Mouse (Mus musculus) small intestine, adult 2 months (tissue): ENCODE data around the gene Fstl1. TPM values are rescaled to one million over a fixed set of nuclear protein-coding genes. Genes with fewer than 3 reads are reported as not detected.
A peak's percentile ranks its signal among the peaks of the same experiment; 100 is the strongest.

Experiments used
- H3K27ac ChIP-seq: fragments of 200-500 bp; 2 replicates; pipeline ENCODE4 v1.5.1; 2012; ENCODE audit warnings: low read depth, low read length, control low read depth, inconsistent platforms; ENCODE audit not compliant: insufficient read depth
- H3K27me3 ChIP-seq: fragments of 200-500 bp; 2 replicates; pipeline ENCODE4 v1.6.1; 2012; ENCODE audit warnings: mild to moderate bottlenecking, moderate library complexity, low read length, inconsistent platforms; ENCODE audit not compliant: control insufficient read depth, insufficient read depth
- H3K36me3 ChIP-seq: fragments of 200-500 bp; 2 replicates; pipeline ENCODE4 v1.6.1; 2012; ENCODE audit warnings: mild to moderate bottlenecking, low read length, control low read depth, inconsistent platforms; ENCODE audit not compliant: control insufficient read depth, insufficient read depth
- H3K4me1 ChIP-seq: fragments of 200-500 bp; 2 replicates; pipeline ENCODE4 v1.6.1; 2012; ENCODE audit warnings: low read length, inconsistent platforms, mixed read lengths; ENCODE audit not compliant: control insufficient read depth, insufficient read depth, insufficient read length
- H3K4me3 ChIP-seq: fragments of 200-500 bp; 2 replicates; pipeline ENCODE4 v1.5.1; 2012; ENCODE audit warnings: low read depth, mild to moderate bottlenecking, control low read depth, inconsistent platforms, low read length, moderate library complexity
- CTCF ChIP-seq: fragments of 200-500 bp; IDR thresholded peaks from 2 replicates; pipeline ENCODE4 v1.5.1; 2012; ENCODE audit warnings: low read depth, mild to moderate bottlenecking, control low read depth, inconsistent platforms, low read length, moderate library complexity, mixed read lengths; ENCODE audit not compliant: insufficient replicate concordance, insufficient read length; ENCODE audit errors: extremely low read depth
- POLR2A ChIP-seq: fragments of 200-500 bp; IDR thresholded peaks from 2 replicates; pipeline ENCODE4 v1.6.1; 2012; ENCODE audit warnings: low read depth, mild to moderate bottlenecking, control low read depth, inconsistent platforms, low read length, moderate library complexity
- WGBS: fragments of 180-500 bp; shearing (Covaris S2); methylation state at CpG from one replicate; pipeline ENCODE4 v1.1.7; 2018; 5-methylcytosine and 5-hydroxymethylcytosine counted together
- polyA plus RNA-seq: library from polyadenylated mRNA; depleted of rRNA; stranded (reverse); fragments of >200 nt; gene quantifications from 2 replicates; pipeline ENCODE4 v1.2.3, GENCODE M21; 2012; rRNA removed

Gene Fstl1
- polyA plus RNA-seq, result 4.7 and 5.4 TPM in 2 replicates

- Histone ChIP-seq H3K27ac (peak within 1 kb of the TSS; percentile 30), H3K4me3 (peak within 1 kb of the TSS; percentile 70), H3K4me1 (peaks cover 4% of the 10 kb centered on the region), H3K36me3 (no peaks in the 10 kb centered on the region), H3K27me3 (peaks cover 12% of the 10 kb centered on the region)
- WGBS, result 2% methylated on average over 51 of the region's 52 CpGs
- no peak for TF ChIP-seq CTCF
- no peak; the same call in 1 of the 2 replicates for TF ChIP-seq POLR2A
Measured at GRCm38 (mm10) chr16:37776860-37777651, at the start of gene Fstl1. Gene Fstl1 (plus strand): TSS chr16:37776873.

DNA sequence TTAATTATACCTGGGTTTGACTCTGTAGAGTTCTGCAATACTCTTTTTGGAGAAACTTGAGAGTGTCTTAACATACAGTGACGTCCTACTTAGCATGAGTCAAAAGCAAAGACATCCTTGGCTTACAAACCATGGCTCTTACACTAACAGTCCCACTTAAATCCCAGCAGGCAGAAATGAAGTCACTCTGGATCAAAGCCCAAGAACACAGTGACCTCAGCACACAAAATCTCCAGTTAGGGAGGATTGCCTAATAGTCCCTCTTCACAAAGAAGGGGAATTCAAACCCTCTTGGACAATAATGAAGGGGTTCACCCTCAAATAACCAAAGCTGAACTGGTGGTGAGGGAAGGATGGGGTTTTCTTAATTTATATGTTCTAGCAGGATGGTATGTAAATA is 48.0 kb upstream of the Fstl1 start:
- no peaks in the 10 kb centered on the region for H3K27me3 ChIP-seq
- no peaks in the 10 kb centered on the region for H3K4me1 ChIP-seq
- H3K27ac ChIP-seq, result no peak overlapping the region
- TF ChIP-seq CTCF (no peak), POLR2A (no peak)
- H3K36me3 ChIP-seq, result no peaks in the 10 kb centered on the region
- H3K4me3 ChIP-seq, result no peak overlapping the region
- 88% methylated on average over 1 of the region's 1 CpGs for WGBS

GRCm38 (mm10) chr16:37729381-37730150 is 47.1 kb upstream of the Fstl1 start:
- Histone ChIP-seq H3K36me3 (no peaks in the 10 kb centered on the region), H3K27me3 (no peaks in the 10 kb centered on the region), H3K4me1 (no peaks in the 10 kb centered on the region), H3K4me3 (no peak overlapping the region), H3K27ac (no peak overlapping the region)
- no peak for TF ChIP-seq POLR2A
- TF ChIP-seq CTCF, result no peak
- 22% methylated on average over 9 of the region's 9 CpGs for WGBS

GRCm38 (mm10) chr16:37730293-37730835 is 46.3 kb upstream of the Fstl1 start:
- WGBS, result 87% methylated on average over 8 of the region's 8 CpGs
- no peaks in the 10 kb centered on the region for H3K36me3 ChIP-seq
- H3K4me3 ChIP-seq, result no peak overlapping the region
- no peak overlapping the region for H3K27ac ChIP-seq
- no peaks in the 10 kb centered on the region for H3K4me1 ChIP-seq
- TF ChIP-seq CTCF (no peak), POLR2A (no peak)
- no peaks in the 10 kb centered on the region for H3K27me3 ChIP-seq

GRCm38 (mm10) chr16:37731431-37731830 is 45.2 kb upstream of the Fstl1 start:
- Histone ChIP-seq H3K27me3 (no peaks in the 10 kb centered on the region), H3K4me3 (no peak overlapping the region), H3K36me3 (no peaks in the 10 kb centered on the region), H3K4me1 (no peaks in the 10 kb centered on the region), H3K27ac (no peak overlapping the region)
- no peak for TF ChIP-seq POLR2A
- no peak for TF ChIP-seq CTCF
- WGBS, result 48% methylated on average over 4 of the region's 4 CpGs

DNA sequence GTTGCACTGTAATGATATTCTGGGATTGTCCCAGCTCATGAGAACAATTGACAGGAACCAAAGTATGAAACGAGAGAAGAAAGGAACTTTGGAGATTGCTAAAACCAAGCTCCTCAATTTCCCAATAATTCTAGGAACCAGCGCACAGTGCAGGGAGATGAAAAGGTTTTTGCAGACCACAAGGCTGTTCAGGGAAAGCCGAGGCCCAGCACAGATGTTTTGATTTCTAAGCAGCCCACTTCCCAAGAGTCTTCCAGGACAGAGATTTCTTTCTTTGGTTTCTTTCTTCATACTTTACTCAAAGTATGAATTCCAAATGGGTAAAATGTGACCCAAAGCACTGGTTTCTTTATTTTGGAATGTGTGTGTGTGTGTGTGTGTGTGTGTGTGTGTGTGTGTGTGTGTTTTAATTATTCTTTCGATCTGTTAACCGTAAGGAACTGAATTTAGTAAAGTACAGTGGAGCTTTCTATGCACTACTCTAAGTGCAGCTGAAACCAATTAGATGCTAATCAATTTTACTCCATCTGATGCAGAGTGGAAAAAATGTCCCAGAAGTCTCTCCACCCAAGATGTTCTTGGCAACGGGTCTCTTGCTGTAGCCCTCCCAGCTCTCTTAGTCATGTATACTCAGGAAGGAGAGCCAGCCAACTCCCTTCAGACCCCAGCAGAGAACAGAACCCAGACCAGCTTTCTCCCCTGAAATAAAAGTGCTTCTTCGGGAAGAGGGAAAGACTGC is 44.5 kb upstream of the Fstl1 start:
- no peak overlapping the region for H3K4me3 ChIP-seq
- WGBS, result 68% methylated on average over 7 of the region's 7 CpGs
- no peak for TF ChIP-seq CTCF
- TF ChIP-seq POLR2A, result no peak
- no peaks in the 10 kb centered on the region for H3K4me1 ChIP-seq
- H3K36me3 ChIP-seq, result no peaks in the 10 kb centered on the region
- H3K27ac ChIP-seq, result no peak overlapping the region
- no peaks in the 10 kb centered on the region for H3K27me3 ChIP-seq
